Mouse (Mus musculus) G1E (cell line): Measurements from ENCODE around the gene Dpysl5.

Experiments used
- CTCF ChIP-seq: IDR thresholded peaks from 2 replicates; pipeline ENCODE4 v1.5.1; 2012; ENCODE audit warnings: low read depth, low read length, inconsistent platforms, mixed read lengths
- GATA1 ChIP-seq: IDR thresholded peaks from 2 replicates; pipeline ENCODE4 v1.6.1; 2012; ENCODE audit warnings: borderline replicate concordance, low read length, inconsistent platforms, mixed read lengths
- TAL1 ChIP-seq: conservative IDR thresholded peaks from 2 replicates; pipeline ENCODE4 v1.6.1; 2012; ENCODE audit warnings: low read depth, low read length, inconsistent platforms, mixed read lengths

- no peak for TF ChIP-seq CTCF
- no peak for TF ChIP-seq TAL1
- no peak for TF ChIP-seq GATA1
Measured at GRCm38 (mm10) chr5:30818758-30819309, 107.5 kb downstream of the Dpysl5 start.
